Mouse (Mus musculus) midbrain, embryonic 15.5 days (tissue): ENCODE measurements around the gene Tmem37. TPM values are rescaled to one million over a fixed set of nuclear protein-coding genes. Genes with fewer than 3 reads are reported as not detected.

Source experiments
- ATAC-seq: fragments of 200-750 bp; cut with Nextera tagmentation; replicated peaks from 2 replicates; pipeline ENCODE4 v1.8.0; 2017; ENCODE audit warnings: moderate TSS enrichment
- H3K27ac ChIP-seq: fragments of 300-500 bp; sonication (generic); 2 replicates; pipeline ENCODE4 v1.5.1; 2015; ENCODE audit warnings: mild to moderate bottlenecking, inconsistent platforms
- H3K27me3 ChIP-seq: fragments of 300-500 bp; sonication (generic); replicated peaks from 2 replicates; pipeline ENCODE4 v1.6.1; 2015; ENCODE audit warnings: inconsistent platforms
- H3K36me3 ChIP-seq: fragments of 300-500 bp; sonication (generic); replicated peaks from 2 replicates; pipeline ENCODE4 v1.6.1; 2015; ENCODE audit warnings: inconsistent platforms
- H3K4me1 ChIP-seq: fragments of 300-500 bp; sonication (generic); 2 replicates; pipeline ENCODE4 v1.6.1; 2015; ENCODE audit warnings: inconsistent platforms
- H3K4me2 ChIP-seq: fragments of 300-500 bp; sonication (generic); 2 replicates; pipeline ENCODE4 v1.6.1; 2015; ENCODE audit warnings: inconsistent platforms, mild to moderate bottlenecking, moderate library complexity
- H3K4me3 ChIP-seq: fragments of 300-500 bp; sonication (generic); 2 replicates; pipeline ENCODE4 v1.5.1; 2015; ENCODE audit warnings: mild to moderate bottlenecking, inconsistent platforms
- H3K9ac ChIP-seq: fragments of 300-500 bp; sonication (generic); 2 replicates; pipeline ENCODE4 v1.6.1; 2015; ENCODE audit warnings: mild to moderate bottlenecking, inconsistent platforms
- H3K9me3 ChIP-seq: fragments of 300-500 bp; sonication (generic); 2 replicates; pipeline ENCODE4 v1.6.1; 2016; ENCODE audit warnings: inconsistent platforms
- WGBS: fragments of 180-500 bp; shearing (Covaris S2); methylation state at CpG from one replicate; pipeline ENCODE4 v1.1.7; 2015; ENCODE audit warnings: mixed read lengths; 5-methylcytosine and 5-hydroxymethylcytosine counted together
- polyA plus RNA-seq: library from polyadenylated mRNA; unstranded; fragments of >200 nt; fragmentation: Nextera tagmentation; extraction: Ambion mirVana; gene quantifications from 2 replicates; pipeline ENCODE4 v1.2.1, GENCODE M21; 2015

The Tmem37 gene
- polyA plus RNA-seq: 7.6 and 9.6 TPM in 2 replicates

- Histone ChIP-seq H3K4me3 (peak within 1 kb of the TSS; percentile 37), H3K36me3 (no peaks in the 10 kb centered on the region), H3K9me3 (no peaks in the 10 kb centered on the region), H3K9ac (peak within 1 kb of the TSS; percentile 34; the same call in 1 of the 2 replicates), H3K4me2 (peak within 1 kb of the TSS; percentile 74), H3K27me3 (peaks cover 28% of the 10 kb centered on the region), H3K4me1 (peaks cover 15% of the 10 kb centered on the region), H3K27ac (no peak within 1 kb of the TSS)
- ATAC-seq: peak; percentile 65
- WGBS: 2% methylated on average over 40 of the region's 40 CpGs
These were observed at the start of gene Tmem37 for GRCm38 (mm10) chr1:120073519-120074306. TSS of gene Tmem37 (minus strand) at chr1:120074074.

- Histone ChIP-seq H3K9ac (no peak overlapping the region), H3K27me3 (no peaks in the 10 kb centered on the region), H3K4me3 (no peak overlapping the region), H3K4me1 (peaks cover 21% of the 10 kb centered on the region), H3K9me3 (no peaks in the 10 kb centered on the region), H3K27ac (no peak overlapping the region), H3K4me2 (no peak overlapping the region), H3K36me3 (no peaks in the 10 kb centered on the region)
- no peak for ATAC-seq
- WGBS: 96% methylated on average over 8 of the region's 8 CpGs
These were observed 48.9 kb upstream of the Tmem37 start for GRCm38 (mm10) chr1:120122634-120123383.

- Histone ChIP-seq H3K27ac (peak overlapping the region; percentile 90), H3K4me1 (peaks cover 21% of the 10 kb centered on the region), H3K36me3 (no peaks in the 10 kb centered on the region), H3K9ac (peak overlapping the region; percentile 58; the same call in 1 of the 2 replicates), H3K27me3 (no peaks in the 10 kb centered on the region), H3K9me3 (no peaks in the 10 kb centered on the region), H3K4me2 (peak overlapping the region; percentile 77), H3K4me3 (peak overlapping the region; percentile 65)
- no peak for ATAC-seq
- WGBS: 92% methylated on average over 9 of the region's 9 CpGs
These were observed 48.2 kb upstream of the Tmem37 start for GRCm38 (mm10) chr1:120121930-120122530.

- peak; percentile 97 for ATAC-seq
- peak within 1 kb of the TSS; percentile 65 for H3K4me3 ChIP-seq
- peak within 1 kb of the TSS; percentile 65 for H3K9ac ChIP-seq
- peak within 1 kb of the TSS; percentile 77 for H3K4me2 ChIP-seq
- H3K4me1 ChIP-seq: peaks cover 21% of the 10 kb centered on the region
- H3K36me3 ChIP-seq: no peaks in the 10 kb centered on the region
- H3K27me3 ChIP-seq: no peaks in the 10 kb centered on the region
- H3K27ac ChIP-seq: peak within 1 kb of the TSS; percentile 90
- H3K9me3 ChIP-seq: no peaks in the 10 kb centered on the region
- 1% methylated on average over 52 of the region's 52 CpGs for WGBS
These were observed 47.3 kb upstream of the Tmem37 start, which contains the start of the genes Dbi and 3110009E18Rik for GRCm38 (mm10) chr1:120120969-120121811. TSS of gene Dbi (minus strand) at chr1:120121078. TSS of gene 3110009E18Rik (plus strand) at chr1:120121187.

- Histone ChIP-seq H3K4me2 (peak overlapping the region; percentile 77), H3K4me1 (peaks cover 21% of the 10 kb centered on the region), H3K9me3 (no peaks in the 10 kb centered on the region), H3K27ac (peak overlapping the region; percentile 90), H3K4me3 (peak overlapping the region; percentile 65), H3K36me3 (peaks cover 3% of the 10 kb centered on the region; the same call in 1 of the 2 replicates), H3K27me3 (no peaks in the 10 kb centered on the region), H3K9ac (peak overlapping the region; percentile 65)
- WGBS: 4% methylated on average over 24 of the region's 24 CpGs
- ATAC-seq: peak; percentile 67
These were observed 46.5 kb upstream of the Tmem37 start for GRCm38 (mm10) chr1:120120141-120120968.

GRCm38 (mm10) chr1:120119389-120119788 is 45.5 kb upstream of the Tmem37 start:
- Histone ChIP-seq H3K9me3 (no peaks in the 10 kb centered on the region), H3K4me1 (peaks cover 21% of the 10 kb centered on the region), H3K4me3 (peak overlapping the region; percentile 65), H3K4me2 (peak overlapping the region; percentile 77), H3K27me3 (no peaks in the 10 kb centered on the region), H3K27ac (no peak overlapping the region), H3K36me3 (peaks cover 13% of the 10 kb centered on the region; the same call in 1 of the 2 replicates), H3K9ac (peak overlapping the region; percentile 20)
- ATAC-seq: no peak
- WGBS: 88% methylated on average over 4 of the region's 4 CpGs

- Histone ChIP-seq H3K4me2 (peak overlapping the region; percentile 77), H3K36me3 (peaks cover 16% of the 10 kb centered on the region; the same call in 1 of the 2 replicates), H3K27ac (no peak overlapping the region), H3K9ac (peak overlapping the region; percentile 20), H3K4me1 (peaks cover 21% of the 10 kb centered on the region), H3K9me3 (no peaks in the 10 kb centered on the region), H3K27me3 (no peaks in the 10 kb centered on the region), H3K4me3 (peak overlapping the region; percentile 65)
- no peak for ATAC-seq
- 91% methylated on average over 2 of the region's 2 CpGs for WGBS
These were observed 45.0 kb upstream of the Tmem37 start for GRCm38 (mm10) chr1:120118854-120119253.

GRCm38 (mm10) chr1:120116106-120116505 is 42.2 kb upstream of the Tmem37 start:
- H3K4me1 ChIP-seq: peaks cover 13% of the 10 kb centered on the region
- no peaks in the 10 kb centered on the region for H3K9me3 ChIP-seq
- H3K4me2 ChIP-seq: no peak overlapping the region
- H3K27me3 ChIP-seq: no peaks in the 10 kb centered on the region
- H3K4me3 ChIP-seq: no peak overlapping the region
- no peak overlapping the region for H3K9ac ChIP-seq
- no peak for ATAC-seq
- WGBS: 81% methylated on average over 11 of the region's 11 CpGs
- H3K36me3 ChIP-seq: peaks cover 16% of the 10 kb centered on the region; the same call in 1 of the 2 replicates
- H3K27ac ChIP-seq: peak overlapping the region; percentile 72

- 77% methylated on average over 9 of the region's 9 CpGs for WGBS
- no peak overlapping the region for H3K4me2 ChIP-seq
- H3K9me3 ChIP-seq: no peaks in the 10 kb centered on the region
- H3K9ac ChIP-seq: no peak overlapping the region
- peaks cover 13% of the 10 kb centered on the region for H3K4me1 ChIP-seq
- H3K27ac ChIP-seq: peak overlapping the region; percentile 72
- peaks cover 16% of the 10 kb centered on the region; the same call in 1 of the 2 replicates for H3K36me3 ChIP-seq
- no peak overlapping the region for H3K4me3 ChIP-seq
- peak; percentile 70 for ATAC-seq
- no peaks in the 10 kb centered on the region for H3K27me3 ChIP-seq
These were observed 41.8 kb upstream of the Tmem37 start for GRCm38 (mm10) chr1:120115671-120116081.

- Histone ChIP-seq H3K9me3 (no peaks in the 10 kb centered on the region), H3K4me3 (no peak overlapping the region), H3K27ac (no peak overlapping the region), H3K27me3 (no peaks in the 10 kb centered on the region), H3K36me3 (peaks cover 16% of the 10 kb centered on the region; the same call in 1 of the 2 replicates), H3K4me2 (no peak overlapping the region), H3K9ac (no peak overlapping the region), H3K4me1 (no peaks in the 10 kb centered on the region)
- no peak for ATAC-seq
- WGBS: 89% methylated on average over 12 of the region's 12 CpGs
These were observed 38.6 kb upstream of the Tmem37 start for GRCm38 (mm10) chr1:120112251-120113187.
